Mouse (Mus musculus): ENCODE measurements at regions not wholly inside any gene's neighbourhood (a gene's known extent, or its start where the extent isn't known, plus 50 kb on each side); places are given as distances from the start of the nearest gene placed in this dataset.

DNA sequence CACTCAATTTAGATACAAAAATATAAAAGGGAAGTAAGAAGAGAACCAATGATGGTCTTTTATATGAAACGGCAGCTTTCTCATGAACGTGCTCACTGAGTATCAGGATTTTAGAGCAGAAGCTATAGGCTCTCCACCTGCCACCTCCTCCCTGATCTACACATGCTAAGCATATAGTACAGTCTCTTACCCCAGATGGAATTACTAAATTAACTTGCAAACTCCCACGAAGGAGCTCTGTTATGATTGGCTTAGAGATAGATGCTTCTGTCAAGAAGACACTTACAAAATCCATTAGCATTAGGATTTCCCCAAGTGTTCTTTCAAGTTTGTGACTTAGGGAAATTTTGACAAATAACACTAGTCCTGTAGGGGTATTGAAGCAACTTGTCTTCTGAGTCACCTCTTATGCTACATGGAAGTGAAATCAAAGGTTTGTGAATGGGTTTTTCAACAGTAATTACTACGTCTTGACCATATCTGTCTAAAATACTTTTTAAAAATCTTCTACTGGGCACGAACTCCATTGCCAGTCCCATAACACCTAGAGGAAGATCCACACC, 60.6 kb downstream of the Crygs start:
- TF ChIP-seq POLR2A (IDR thresholded peaks at IDR 0.05; ENCODE audit: extremely low read depth, insufficient read depth, low read length) (no peak), CTCF (IDR thresholded peaks at IDR 0.05; ENCODE audit: low read depth, low read length) (no peak)
